Mouse (Mus musculus) erythroblast, embryonic 14.5 days (primary cell): ENCODE measurements at regions not wholly inside any gene's neighbourhood (a gene's known extent, or its start where the extent isn't known, plus 50 kb on each side); places are given as distances from the start of the nearest gene placed in this dataset.
"Not testable (repeated sequence)": the region's sequence is repeated elsewhere in the genome, so short reads cannot be mapped to it uniquely, and the experiment has no call there.

Experiments
- H3K27me3 ChIP-seq: 2 replicates; pipeline ENCODE4 v1.6.1; 2012; ENCODE audit warnings: inconsistent platforms; ENCODE audit not compliant: control insufficient read depth
- H3K36me3 ChIP-seq: 2 replicates; pipeline ENCODE4 v1.6.1; 2012; ENCODE audit warnings: mild to moderate bottlenecking, inconsistent platforms; ENCODE audit not compliant: control insufficient read depth
- H3K4me1 ChIP-seq: 2 replicates; pipeline ENCODE4 v1.6.1; 2012; ENCODE audit warnings: inconsistent platforms; ENCODE audit not compliant: control insufficient read depth
- H3K4me3 ChIP-seq: replicated peaks from 2 replicates; pipeline ENCODE3; 2012; ENCODE audit warnings: moderate library complexity, mild to moderate bottlenecking, inconsistent platforms
- H3K9me3 ChIP-seq: 2 replicates; pipeline ENCODE4 v1.6.1; 2012; ENCODE audit warnings: low read length, inconsistent platforms, mixed read lengths; ENCODE audit not compliant: control insufficient read depth
- GATA1 ChIP-seq: IDR thresholded peaks from 2 replicates; pipeline ENCODE4 v1.6.1; 2012; ENCODE audit warnings: low read length, inconsistent platforms, mixed read lengths
- TAL1 ChIP-seq: IDR thresholded peaks from 3 replicates; pipeline ENCODE4 v1.6.1; 2012; ENCODE audit warnings: low read length, inconsistent platforms, mixed read lengths

DNA sequence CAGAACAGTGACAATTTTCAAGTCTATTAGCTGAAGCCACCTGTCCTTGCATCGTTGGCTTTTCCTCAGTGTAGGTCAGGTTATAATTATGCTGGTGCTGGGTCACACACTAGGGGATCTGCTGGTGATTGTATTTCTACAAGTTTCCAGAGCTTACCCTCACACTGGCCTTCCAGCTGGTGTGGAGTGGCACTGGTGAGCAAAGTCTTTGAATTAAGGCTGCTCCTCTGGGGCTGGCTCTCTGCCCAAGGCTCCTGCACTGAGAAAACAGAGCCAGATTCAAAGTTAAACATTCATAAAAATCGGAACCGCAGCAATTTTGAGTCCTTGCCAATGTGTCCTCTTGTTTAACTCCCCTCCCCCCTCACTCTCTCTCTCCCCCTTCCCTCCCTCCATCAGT, 75.7 kb upstream of the Creb5 start:
- no peaks in the 10 kb centered on the region for H3K27me3 ChIP-seq
- H3K4me1 ChIP-seq = no peaks in the 10 kb centered on the region
- no peak for TF ChIP-seq GATA1
- TF ChIP-seq TAL1 = no peak
- no peaks in the 10 kb centered on the region for H3K36me3 ChIP-seq
- no peaks in the 10 kb centered on the region for H3K9me3 ChIP-seq
- H3K4me3 ChIP-seq = no peak overlapping the region

DNA sequence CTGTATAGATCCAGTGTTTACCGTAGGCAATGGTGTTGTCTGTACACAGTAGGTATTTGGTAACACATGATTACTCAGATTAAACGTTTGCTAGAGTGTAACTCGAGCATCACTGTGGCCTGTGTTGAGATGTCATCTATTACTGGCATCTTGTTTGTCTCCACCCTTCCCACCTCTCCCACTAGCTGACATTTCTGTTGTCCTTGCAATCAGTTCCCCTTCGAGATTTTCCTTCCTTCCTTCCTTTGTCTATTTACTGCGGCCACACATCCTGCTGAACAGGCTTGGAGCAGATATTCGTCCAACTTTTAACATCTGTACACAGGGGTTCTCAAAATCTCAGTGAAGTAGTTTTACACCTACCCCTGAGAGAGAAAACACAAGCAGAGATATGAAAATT, 77.7 kb upstream of the Creb5 start:
- no peaks in the 10 kb centered on the region for H3K9me3 ChIP-seq
- no peaks in the 10 kb centered on the region for H3K4me1 ChIP-seq
- no peaks in the 10 kb centered on the region for H3K27me3 ChIP-seq
- no peak overlapping the region for H3K4me3 ChIP-seq
- TF ChIP-seq TAL1 = no peak
- TF ChIP-seq GATA1 = no peak
- H3K36me3 ChIP-seq = no peaks in the 10 kb centered on the region

DNA sequence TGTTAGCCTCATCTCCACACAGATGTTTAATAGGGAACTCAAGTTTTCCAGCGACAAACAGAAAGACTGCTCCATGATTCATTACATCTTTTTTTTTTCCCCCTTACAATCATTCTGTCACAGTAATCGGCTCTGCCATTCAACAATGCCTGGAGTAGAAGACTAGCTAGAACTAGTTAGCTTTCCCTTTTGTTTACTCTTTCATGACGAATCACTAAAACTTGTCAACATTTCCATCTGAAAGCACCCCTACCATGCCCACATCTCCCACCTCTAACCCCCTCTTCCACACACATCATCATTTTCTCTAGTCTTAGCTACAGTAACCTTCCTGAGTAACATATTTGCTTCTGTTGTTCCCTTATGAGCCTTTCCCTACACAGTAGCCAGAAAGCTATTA, 78.6 kb upstream of the Creb5 start:
- Histone ChIP-seq H3K4me1 (no peaks in the 10 kb centered on the region), H3K27me3 (no peaks in the 10 kb centered on the region), H3K9me3 (no peaks in the 10 kb centered on the region), H3K4me3 (no peak overlapping the region), H3K36me3 (no peaks in the 10 kb centered on the region)
- TF ChIP-seq TAL1 (no peak), GATA1 (no peak)

DNA sequence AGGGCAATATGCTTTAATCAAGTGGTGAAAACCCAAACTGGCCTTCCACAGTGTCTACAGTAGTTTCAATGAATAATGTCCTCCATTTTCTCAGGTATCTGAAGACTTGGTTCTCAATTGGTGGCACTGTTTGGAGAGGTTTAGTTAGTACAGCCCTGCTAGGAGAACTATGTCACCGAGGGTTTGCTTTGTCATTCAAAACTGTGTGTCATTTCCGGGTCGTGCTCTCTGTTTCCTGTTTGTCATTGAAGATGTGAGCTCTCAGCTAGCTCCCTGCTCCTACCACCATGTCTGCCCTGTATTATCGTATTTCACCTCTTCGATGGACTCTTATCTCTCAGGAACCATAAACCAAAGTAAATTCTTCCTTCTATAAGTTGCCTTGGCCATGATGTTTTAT, 79.3 kb upstream of the Creb5 start:
- Histone ChIP-seq H3K27me3 (no peaks in the 10 kb centered on the region), H3K9me3 (no peaks in the 10 kb centered on the region), H3K4me1 (no peaks in the 10 kb centered on the region), H3K4me3 (no peak overlapping the region), H3K36me3 (no peaks in the 10 kb centered on the region)
- TF ChIP-seq TAL1 = no peak
- TF ChIP-seq GATA1 = no peak

DNA sequence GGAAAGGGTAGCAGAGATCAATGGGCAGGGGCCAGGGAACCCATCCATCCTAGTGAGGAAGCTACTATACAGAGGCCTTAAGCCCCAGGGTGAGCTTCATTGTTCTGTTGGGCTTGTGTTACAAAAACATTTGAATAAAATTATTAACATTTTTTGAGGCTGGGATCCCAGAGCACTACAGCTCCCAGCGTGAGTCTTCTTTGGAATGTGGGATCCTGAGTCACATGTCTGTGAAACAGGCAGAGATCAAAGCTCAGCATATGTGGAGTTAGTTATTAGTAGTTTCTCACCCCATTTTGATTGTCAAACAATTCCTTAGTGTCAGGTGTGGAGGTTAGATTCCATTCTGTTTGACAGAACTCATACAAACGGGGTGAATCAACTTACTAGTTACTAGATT, 79.7 kb upstream of the Creb5 start:
- TF ChIP-seq TAL1 = no peak
- TF ChIP-seq GATA1 = no peak
- Histone ChIP-seq H3K36me3 (no peaks in the 10 kb centered on the region), H3K4me3 (no peak overlapping the region), H3K27me3 (no peaks in the 10 kb centered on the region), H3K9me3 (no peaks in the 10 kb centered on the region), H3K4me1 (no peaks in the 10 kb centered on the region)

DNA sequence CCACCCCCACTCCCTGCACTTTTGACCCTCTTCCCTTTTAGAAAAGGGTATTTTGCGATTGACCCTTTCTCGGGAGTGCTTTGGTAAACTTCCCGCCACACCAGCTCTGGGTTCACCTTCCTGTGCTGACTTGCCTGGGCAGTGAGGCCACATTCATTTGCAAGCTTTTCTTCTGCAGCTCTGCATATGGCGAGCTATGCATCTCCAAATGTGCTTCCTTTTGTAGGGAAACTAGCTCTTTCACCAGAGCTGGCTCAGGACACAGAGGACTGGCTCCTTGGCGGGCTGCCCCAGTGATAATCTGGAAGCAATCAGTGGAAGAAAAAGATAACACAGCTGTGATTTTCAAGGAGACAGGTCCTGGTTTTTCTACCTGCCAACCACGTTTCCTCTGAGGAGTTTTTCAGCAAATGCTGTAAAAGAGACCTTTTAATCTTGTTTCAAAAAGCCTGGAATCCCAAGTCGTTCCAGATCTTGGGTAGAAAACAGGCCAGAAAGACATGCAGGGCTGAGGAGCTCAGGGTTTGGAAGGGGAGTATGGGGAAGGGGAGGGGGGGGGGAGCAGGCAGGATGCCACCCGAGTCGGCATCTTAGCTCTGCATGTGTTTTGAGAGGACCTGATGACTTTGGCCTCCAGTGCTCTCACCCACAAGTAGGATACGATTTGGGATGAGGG, 85.7 kb upstream of the Creb5 start:
- no peaks in the 10 kb centered on the region for H3K4me1 ChIP-seq
- no peaks in the 10 kb centered on the region for H3K9me3 ChIP-seq
- H3K4me3 ChIP-seq = no peak overlapping the region
- no peak for TF ChIP-seq GATA1
- no peak for TF ChIP-seq TAL1
- H3K36me3 ChIP-seq = no peaks in the 10 kb centered on the region
- no peaks in the 10 kb centered on the region for H3K27me3 ChIP-seq

DNA sequence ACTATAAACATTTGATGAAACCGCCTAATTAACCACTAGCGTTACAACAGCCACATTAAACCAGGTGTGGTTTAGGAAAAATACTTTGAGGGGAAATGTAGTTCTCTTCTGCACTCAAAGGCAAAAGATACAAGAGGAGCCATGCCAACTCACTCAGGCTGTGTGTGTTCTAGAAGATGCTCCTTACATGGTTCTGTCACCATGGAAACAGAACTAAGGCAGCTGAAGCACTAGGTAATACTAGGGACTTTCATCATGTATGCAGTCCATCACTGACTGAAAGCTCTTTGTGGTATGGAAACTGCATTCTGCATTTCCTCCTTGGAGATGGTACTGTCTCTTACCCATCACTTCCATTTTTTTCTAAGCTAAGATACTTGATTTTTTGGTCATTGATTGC, 87.6 kb upstream of the Creb5 start:
- H3K36me3 ChIP-seq = no peaks in the 10 kb centered on the region
- TF ChIP-seq GATA1 (no peak), TAL1 (no peak)
- H3K27me3 ChIP-seq = no peaks in the 10 kb centered on the region
- H3K4me1 ChIP-seq = no peaks in the 10 kb centered on the region
- no peak overlapping the region for H3K4me3 ChIP-seq
- no peaks in the 10 kb centered on the region for H3K9me3 ChIP-seq

DNA sequence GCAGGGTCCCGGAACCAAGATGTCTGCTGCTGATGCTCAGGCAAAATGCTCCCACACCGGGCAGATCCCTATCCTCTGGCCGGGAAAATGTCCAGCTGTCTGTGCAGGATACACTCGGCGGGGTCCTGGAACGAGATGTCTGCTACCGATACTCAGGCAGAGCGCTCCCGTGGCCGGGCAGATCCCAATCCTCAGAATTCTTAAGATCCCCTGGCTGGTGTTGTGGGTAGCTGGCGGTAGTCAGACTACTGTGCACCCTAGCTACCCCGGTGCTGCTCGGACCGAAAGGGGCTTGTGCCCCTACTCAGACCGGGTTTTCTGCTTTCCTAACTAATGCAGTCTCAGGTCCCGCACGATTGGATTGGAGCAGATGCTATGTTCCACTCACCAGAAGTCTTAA, 104.9 kb upstream of the Creb5 start:
- H3K9me3 ChIP-seq, H3K4me1 ChIP-seq, H3K36me3 ChIP-seq, H3K27me3 ChIP-seq, H3K4me3 ChIP-seq: not testable (repeated sequence)

DNA sequence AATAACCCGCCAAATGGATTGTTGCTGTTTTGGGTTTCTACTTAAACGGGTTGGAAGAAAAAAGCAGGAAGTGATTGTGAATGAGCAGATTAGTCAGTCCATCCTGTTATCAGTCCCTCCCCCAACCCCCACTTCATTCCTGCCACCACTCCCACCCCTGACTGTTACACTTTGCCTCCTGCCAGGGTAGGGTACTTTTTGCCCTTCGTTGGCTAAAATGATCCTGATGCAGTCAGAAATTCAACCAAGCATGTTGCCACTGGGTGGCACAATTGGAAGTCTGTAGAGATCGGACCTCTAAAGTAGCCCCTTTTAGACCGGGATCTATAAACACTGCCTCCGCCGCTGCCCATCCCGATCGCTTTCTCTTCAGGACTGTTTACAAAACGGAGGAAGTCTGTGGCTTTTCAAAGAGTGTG, 96.0 kb upstream of the Jazf1 start:
- 0 out of 2 replicates have a peak, but pooled peaks cover 2% of the 10 kb centered on the region for H3K27me3 ChIP-seq
- no peak for TF ChIP-seq GATA1
- TF ChIP-seq TAL1 = no peak
- peaks cover 13% of the 10 kb centered on the region for H3K4me1 ChIP-seq
- no peaks in the 10 kb centered on the region for H3K36me3 ChIP-seq
- H3K4me3 ChIP-seq = no peak overlapping the region
- H3K9me3 ChIP-seq = no peaks in the 10 kb centered on the region

DNA sequence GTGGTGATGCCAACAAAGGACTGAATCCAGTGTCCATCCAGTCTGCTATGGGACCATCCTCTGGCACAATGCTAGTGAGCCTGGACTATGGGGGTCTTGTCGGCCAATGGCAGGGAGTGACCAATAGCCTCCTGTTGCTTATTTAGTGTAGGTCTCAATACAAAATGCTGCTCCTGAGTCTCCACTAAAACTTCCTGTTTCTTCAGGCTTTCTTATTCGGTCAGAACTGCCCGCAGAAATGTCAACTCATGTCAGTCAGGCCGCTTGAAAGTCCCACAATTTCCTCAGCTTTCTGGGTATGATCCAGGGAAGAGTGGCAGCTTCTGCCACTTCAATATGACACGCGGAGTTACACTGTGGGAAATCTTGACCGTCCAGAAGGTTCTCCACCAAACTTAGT, 94.7 kb upstream of the Jazf1 start:
- Histone ChIP-seq H3K9me3 (no peaks in the 10 kb centered on the region), H3K27me3 (0 out of 2 replicates have a peak, but pooled peaks cover 2% of the 10 kb centered on the region), H3K4me3 (no peak overlapping the region), H3K36me3 (no peaks in the 10 kb centered on the region), H3K4me1 (peaks cover 13% of the 10 kb centered on the region)
- TF ChIP-seq TAL1 = no peak
- no peak for TF ChIP-seq GATA1
